Mouse (Mus musculus) adrenal gland, postnatal 25 days (tissue): ENCODE results near the gene Zfp618. TPM values are rescaled to one million over a fixed set of nuclear protein-coding genes. Genes with fewer than 3 reads are reported as not detected.
A peak's percentile ranks its signal among the peaks of the same experiment; 100 is the strongest.

Experiments
- DNase-seq: peaks from one replicate; pipeline ENCODE4 v3.0.0; 2021; ENCODE audit warnings: mixed read lengths
- total RNA-seq: library from RNA; stranded (reverse); gene quantifications from 2 replicates; pipeline ENCODE4 v1.2.3, GENCODE M21; 2021

Gene Zfp618
- total RNA-seq, 1 experiment from 2014 or later: 10.3 TPM

DNA sequence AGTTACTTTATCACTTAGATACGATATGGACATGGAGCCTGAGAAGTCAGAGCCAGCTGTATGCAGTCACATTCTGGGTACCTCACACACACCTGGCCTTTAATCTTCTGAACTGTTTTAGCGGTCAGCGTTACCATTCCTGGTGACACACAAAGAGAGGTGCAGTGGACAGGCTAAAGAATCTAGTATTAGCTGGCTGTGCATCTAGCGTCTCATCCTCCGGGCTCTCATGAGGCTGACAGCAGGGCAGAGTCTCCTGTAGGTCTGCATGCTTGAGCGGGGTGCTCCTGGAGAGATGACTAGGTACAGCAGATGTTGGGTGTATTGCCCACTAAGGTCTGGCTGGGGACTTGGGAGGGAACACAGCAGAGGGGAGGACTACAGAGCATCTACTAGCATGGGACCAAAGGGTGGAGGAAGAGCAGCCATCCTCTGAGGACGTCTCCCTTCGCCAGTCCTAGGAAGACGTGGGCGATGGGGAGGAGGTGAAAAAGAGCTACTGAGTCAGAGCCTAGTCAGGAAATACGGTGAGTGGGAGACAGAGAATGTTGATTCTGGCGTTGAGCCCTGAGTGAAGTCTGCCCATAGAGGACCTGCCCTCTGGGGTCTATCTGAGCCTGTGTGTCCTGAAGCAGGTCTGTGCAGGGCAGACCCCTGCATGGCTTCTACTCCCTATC is 103.3 kb downstream of the Zfp618 start:
- DNase-seq: no peak

- DNase-seq: no peak
Observed at GRCm38 (mm10) chr4:63071413-63072260, 106.3 kb downstream of the Zfp618 start.

DNA sequence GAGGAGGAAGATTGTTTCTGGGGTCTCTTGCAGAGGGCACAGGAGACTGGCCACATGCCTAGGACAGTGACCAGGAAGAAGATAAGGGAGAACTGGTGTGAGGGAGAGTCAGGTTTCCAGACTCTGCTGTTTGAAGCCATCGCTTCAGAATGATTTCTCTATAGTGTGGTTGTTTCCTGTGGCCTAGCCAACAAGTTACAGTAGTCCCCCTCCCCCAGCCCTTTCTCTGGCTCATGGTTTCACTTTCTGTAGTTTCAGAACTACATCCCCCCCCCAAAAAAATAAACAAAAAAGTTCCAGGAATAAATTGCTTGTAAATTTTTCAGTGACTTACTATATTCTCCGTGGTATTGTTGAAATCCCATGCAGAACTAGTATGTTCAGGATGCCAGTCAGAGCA is 107.8 kb downstream of the Zfp618 start:
- DNase-seq: no peak

DNA sequence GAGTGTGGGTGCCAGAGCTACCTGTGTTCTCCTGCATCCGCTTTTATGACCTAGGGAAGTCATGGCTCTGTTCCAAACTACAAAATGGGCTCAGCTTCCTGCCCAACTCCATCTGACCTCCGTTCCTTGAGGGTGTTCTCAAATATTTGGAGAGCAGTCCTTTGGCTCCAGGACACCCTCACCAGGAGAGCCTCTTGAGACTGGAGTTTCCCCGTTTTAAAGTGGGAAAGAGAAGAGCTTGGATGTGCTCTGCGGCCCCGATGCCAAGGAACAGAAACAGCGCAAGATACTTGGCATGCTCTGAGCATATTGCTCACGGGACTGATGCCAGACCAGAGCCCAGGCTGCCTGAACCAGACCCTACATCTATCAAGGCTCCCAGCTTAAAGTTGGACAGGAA is 113.8 kb downstream of the Zfp618 start:
- DNase-seq: no peak

GRCm38 (mm10) chr4:63084473-63084889 is 119.1 kb downstream of the Zfp618 start:
- peak; percentile 62 for DNase-seq

DNA sequence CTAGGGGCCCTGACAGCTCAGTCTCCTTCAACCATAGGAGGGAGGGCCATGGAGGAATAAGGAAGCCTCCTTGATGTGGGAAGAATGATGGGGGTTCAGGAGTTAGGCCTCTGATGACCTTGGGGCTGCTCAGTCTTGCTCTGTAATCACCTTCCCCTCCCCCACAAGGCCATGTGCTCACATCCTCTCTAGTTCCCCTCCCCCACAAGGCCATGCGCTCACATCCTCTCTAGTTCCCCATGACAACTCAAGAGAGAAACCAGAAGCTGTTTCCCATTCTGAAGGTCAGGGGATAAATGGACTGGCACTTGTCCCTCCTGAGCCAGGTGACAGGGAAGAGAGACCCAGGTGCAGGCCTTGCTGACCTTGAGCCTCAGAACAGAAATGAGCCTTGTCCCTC is 124.1 kb downstream of the Zfp618 start:
- DNase-seq: no peak

- DNase-seq: no peak
Observed at GRCm38 (mm10) chr4:63091151-63091550, 125.8 kb downstream of the Zfp618 start.

GRCm38 (mm10) chr4:63097603-63098002 is 132.2 kb downstream of the Zfp618 start:
- no peak for DNase-seq

DNA sequence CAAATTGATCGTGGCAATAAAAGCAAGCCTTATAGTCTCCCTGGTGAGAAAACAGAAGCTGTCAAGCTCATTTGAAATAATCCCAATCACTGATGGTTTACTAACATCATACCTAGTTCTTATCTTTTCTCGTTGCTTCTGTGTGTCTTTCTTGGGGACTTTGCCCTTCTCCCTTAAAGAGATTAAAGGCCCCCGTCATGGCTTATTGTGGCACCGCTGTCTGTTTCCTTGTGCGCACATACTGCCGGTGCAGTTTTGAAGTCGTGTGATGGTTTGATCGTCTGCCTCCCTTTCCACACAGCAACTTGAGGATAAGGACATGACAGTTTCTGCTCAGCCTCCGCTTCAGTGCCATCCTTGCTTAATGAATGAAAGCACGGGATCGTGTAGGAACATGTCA is 135.1 kb downstream of the Zfp618 start:
- DNase-seq: no peak

DNA sequence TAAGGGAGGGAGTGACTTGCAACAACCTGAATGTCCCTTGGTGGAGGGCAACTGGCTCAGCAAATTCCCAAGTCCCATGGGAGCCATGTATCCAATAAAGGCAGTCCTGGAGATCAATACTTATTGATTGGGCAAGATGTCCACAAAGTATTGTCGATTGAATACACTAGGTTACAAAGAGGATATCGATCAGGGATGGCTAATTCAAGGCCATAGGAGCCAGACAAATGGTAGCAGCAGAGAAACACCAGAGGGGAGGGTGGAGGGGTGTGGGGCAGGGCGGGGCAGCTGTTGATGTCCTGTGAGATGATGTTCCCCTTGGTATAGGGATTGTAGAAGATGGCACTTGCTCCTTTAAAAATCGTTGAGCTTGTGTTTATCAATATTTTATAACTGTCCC is 136.7 kb downstream of the Zfp618 start:
- no peak for DNase-seq

DNA sequence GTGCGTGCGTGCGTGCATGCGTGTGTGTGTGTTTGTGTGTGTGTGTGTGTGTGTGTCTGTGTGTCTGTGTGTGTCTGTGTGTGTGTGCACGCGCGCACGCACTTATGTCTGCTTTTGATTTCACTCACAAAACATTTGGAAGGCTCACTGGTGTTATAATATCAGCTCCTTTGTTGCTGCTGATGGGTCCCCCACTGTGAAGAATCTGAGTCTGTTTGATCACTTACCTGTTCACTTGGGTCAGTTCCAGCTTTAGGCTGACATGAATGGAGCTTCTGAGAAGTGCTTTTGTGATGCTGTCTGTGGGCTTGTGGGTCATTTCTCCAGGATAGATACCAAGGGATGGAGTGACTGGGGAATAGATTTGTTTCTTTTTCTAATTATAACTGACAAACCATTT is 140.3 kb downstream of the Zfp618 start:
- no peak for DNase-seq

DNA sequence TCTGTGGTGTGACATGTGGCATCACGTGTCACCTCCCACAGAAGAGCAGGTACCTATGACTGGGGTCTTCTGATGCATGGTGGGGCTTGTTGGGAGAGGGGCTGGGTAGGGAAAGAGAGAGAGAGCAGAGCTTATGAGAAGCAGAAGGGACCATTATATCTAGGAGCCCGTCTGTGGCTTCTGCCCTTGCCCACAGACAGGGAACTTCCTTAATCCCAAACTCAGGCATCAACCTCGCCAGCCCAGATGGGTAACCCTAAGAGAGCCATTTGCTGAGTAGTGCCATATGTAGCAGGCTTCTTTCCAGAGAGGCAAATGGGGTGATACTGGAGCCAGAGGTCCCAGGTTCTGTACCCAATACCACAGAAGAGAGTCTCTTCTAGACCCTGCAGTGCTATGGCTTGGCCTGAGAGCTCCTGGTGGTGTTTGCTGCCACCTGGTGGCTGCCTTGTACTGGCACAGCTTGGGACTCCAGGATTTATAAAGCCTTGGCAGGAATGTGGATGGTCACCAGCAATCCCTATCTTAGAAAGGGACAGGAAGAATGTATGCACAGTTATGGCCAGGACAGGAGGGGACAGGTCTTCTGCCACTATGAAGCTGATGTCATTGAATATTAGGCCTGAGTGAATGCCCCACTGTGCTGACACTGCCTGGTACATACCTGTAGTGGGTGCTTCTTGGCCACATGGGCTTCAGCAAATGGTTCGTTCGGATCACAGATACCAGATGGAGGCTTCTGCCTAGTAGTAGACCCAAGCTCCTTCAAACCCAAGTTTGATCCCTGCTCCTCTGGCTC is 153.5 kb downstream of the Zfp618 start:
- DNase-seq: peak; percentile 84

DNA sequence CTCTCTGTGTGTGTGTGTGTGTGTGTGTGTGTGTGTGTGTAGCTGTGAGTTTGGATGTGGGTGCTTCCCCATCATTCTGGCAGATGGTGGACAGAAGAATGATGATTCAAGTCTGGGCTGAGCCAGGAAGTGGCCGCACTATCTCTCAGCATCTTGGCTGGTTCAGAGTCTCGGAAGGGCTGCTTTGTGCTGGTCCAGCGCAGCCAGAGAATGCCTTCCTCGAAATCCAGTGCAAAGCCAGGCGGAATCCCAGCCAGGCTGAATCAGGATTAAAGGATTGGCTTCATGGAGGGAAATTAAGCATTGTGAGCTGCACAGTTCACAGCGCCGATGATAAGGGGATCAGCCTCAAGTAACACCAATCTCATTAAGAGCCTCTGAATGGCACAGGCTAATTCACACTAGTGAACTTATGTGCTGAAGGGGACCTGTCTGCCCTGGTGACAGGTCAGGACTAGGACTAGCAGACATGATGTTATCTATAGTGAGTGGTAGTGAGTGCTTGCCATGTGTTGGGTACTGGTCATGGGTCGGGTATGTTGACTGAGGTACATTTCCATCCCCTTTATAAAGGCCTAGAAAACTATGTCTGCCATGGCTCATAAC is 159.6 kb downstream of the Zfp618 start:
- no peak for DNase-seq

DNA sequence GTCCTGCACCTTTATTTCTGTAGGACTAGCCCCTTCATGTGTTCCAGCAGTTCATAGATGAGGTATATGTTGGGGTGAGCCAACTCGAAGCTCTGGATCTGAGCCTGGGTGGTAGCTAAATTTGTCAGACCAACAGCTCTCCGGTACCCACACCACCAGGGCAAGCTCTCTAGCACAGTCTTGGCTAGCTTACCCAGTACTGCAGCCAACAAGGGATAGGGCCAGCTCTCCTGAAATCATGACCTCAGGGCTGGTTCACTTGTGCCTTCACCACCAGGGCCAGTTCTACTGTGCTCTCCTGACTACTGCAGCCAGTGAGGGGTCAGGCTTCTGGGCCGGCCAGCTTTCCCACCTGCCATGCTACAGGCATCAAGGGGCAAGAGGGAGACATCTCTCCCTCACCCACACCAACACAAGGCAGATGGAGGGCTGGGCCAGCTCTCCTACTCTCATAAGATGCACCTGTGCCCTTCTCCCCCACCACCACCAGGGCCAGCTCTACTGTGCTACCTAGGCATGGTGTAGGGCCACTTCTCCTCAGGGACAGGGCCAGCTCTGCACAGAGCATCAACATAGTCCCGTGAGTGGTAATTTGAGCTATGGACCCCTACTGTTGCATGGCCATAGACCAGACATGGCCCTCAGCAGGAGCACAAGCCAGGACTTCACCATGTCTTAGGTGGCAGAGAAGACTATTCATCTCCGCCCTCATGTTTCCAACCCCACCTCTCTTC is 164.7 kb downstream of the Zfp618 start:
- DNase-seq: no peak

DNA sequence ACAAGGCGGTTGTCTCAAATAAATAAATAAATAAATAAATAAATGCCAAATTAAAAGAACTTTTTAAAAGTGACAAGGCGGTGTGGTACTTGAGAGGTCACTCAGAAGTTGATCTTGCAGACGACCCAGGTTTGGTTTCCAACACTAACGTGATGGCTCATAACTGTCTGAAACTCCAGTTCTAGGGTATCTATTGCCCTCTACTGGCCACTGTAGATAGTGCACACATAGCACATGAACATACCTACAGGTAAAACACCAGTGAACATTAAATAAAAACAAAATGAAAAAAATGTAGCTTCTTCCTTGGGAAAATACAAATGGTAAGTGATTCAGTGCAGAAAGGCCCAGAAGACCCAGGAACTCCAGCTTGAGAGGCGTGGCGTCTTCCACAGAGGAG is 181.9 kb downstream of the Zfp618 start:
- DNase-seq: no peak

DNA sequence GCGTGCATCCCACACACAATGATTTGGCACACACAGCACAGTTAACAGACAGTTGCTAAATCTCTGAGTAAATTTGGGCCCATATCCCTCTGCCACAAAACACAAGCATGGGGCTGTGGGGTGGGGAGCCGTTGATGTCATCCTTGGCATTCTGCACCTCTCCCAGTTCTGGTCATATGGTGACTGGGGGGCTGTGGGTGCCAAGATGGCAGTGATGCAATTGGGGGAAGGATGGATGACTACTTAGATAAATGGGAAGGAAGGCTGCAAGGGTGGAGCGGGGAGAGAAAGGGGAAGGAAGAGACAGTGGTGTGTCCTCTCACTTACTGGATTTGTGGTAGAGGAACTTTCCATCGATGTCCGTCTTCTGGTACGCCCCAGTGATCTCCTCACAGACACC is 185.8 kb downstream of the Zfp618 start:
- DNase-seq: no peak

DNA sequence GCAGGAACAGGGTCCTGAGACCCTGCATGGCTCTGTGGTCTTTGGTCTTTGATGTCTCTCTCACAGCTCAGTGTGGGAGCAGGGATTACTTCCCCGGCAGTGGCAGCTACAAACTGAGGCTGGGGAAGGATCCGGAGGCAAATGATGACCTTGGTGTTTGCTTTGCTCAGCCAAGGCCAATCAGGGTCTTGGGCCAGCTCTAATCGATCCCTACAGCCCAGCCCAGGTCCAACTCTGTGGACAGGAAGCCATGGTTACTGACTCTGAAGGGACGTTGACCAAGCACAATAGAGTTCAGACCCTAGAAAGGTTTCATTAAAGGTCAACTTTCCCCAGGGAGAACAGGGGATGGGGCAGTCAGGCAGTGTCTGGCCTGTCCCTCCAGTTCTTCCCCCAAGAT is 188.7 kb downstream of the Zfp618 start:
- no peak for DNase-seq

DNA sequence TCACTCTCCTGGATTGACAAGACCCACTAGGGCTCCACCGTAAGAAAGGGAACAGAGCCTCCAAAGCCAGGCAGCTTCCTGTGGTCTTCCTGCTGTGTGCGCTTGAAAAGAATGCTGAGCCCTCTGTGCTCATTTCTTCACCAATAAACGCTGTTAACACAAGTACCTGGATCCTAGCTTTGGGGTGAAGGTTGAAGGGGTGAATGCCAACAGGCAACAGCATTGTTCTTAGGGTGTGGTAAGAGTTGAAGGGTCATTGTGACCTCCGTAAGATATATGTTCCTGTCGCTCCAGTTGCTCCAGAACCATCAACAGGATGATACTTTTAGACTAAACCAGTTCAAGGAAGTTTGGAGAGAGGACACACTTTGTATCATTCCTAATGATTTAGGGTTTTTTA is 189.3 kb downstream of the Zfp618 start, which contains the start of gene Ambp:
Gene Ambp, minus strand, starts transcription at position 101 of the 400 bp plus-strand sequence.
- DNase-seq: no peak

DNA sequence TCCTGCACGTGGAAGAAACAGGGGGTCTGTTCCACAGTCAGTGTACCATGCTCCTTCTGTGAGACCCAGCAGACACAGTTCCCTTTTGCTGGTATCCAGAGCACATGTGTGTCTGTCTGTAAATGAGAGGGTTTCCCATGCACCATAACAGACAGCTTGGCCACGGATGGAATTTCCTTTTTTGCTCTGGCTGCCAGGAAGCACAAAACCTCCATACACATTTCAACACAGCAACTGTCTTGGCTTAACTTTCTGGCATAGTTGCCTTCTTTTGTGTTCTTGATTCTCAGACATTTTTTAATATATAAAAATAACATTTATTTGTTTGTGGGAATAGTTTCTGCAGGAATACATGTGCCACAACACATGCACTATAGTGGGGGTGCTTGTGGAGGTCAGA is 190.2 kb downstream of the Zfp618 start:
- no peak for DNase-seq

GRCm38 (mm10) chr4:63156726-63157634 is 191.6 kb downstream of the Zfp618 start:
- no peak for DNase-seq

DNA sequence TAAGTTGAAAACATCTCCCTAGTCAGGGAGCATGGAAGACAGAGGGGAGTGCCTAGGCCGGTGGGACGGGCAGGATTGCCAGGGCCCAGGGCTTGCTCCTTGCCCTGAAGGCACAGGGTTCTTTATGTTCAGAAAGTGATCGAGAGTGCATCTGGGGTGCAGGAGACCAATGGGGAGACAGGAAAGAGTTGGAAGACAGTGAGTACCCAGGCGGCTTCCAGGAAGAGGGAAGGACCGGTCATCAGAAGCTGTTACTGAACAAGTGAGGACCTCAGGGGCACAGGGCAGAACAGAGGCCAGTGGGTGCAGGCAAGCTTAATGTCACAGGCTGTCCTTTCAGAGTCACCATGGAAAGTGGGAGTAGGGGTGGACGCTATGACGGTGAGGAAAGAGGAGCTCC is 192.8 kb downstream of the Zfp618 start:
- DNase-seq: no peak
